Mouse (Mus musculus): ENCODE data around the gene Man1a2.

Man1a2 gene

GRCm38 (mm10) chr3:100561561-100562175 is 123.6 kb downstream of the Man1a2 start:
- DNase-seq: no peak

- DNase-seq: no peak
Measured at GRCm38 (mm10) chr3:100559431-100559830, 125.9 kb downstream of the Man1a2 start.

- DNase-seq: no peak
Measured at GRCm38 (mm10) chr3:100558211-100558708, 127.0 kb downstream of the Man1a2 start.

GRCm38 (mm10) chr3:100554843-100555242 is 130.5 kb downstream of the Man1a2 start:
- DNase-seq: no peak

GRCm38 (mm10) chr3:100552171-100552570 is 133.1 kb downstream of the Man1a2 start:
- no peak for DNase-seq

- DNase-seq: no peak
Measured at GRCm38 (mm10) chr3:100547913-100548292, 137.4 kb downstream of the Man1a2 start.

- DNase-seq: no peak
Measured at GRCm38 (mm10) chr3:100547162-100547912, 138.0 kb downstream of the Man1a2 start.

- no peak for DNase-seq
Measured at GRCm38 (mm10) chr3:100536686-100537085, 148.6 kb downstream of the Man1a2 start.

GRCm38 (mm10) chr3:100535902-100536301 is 149.4 kb downstream of the Man1a2 start:
- DNase-seq: no peak

GRCm38 (mm10) chr3:100535298-100535697 is 150.0 kb downstream of the Man1a2 start:
- no peak for DNase-seq

GRCm38 (mm10) chr3:100534394-100534793 is 150.9 kb downstream of the Man1a2 start:
- DNase-seq: no peak

GRCm38 (mm10) chr3:100533429-100533828 is 151.9 kb downstream of the Man1a2 start:
- no peak for DNase-seq

- DNase-seq: no peak
Measured at GRCm38 (mm10) chr3:100530919-100531318, 154.4 kb downstream of the Man1a2 start.

GRCm38 (mm10) chr3:100530244-100530788 is 155.0 kb downstream of the Man1a2 start:
- no peak for DNase-seq

- DNase-seq: no peak
Measured at GRCm38 (mm10) chr3:100522671-100523070, 162.6 kb downstream of the Man1a2 start.

GRCm38 (mm10) chr3:100521626-100522025 is 163.7 kb downstream of the Man1a2 start:
- no peak for DNase-seq

GRCm38 (mm10) chr3:100515754-100516141 is 169.6 kb downstream of the Man1a2 start:
- no peak for DNase-seq

GRCm38 (mm10) chr3:100515093-100515753 is 170.1 kb downstream of the Man1a2 start:
- no peak for DNase-seq

Measured in cerebellum, adult 18-20 months (tissue).